ENCODE assay signal across 8 mouse cellular contexts in genomic region chr1:132387943-132388342, GRCm38 (mm10). TPM values are rescaled to one million over a fixed set of nuclear protein-coding genes. Genes with fewer than 3 reads are reported as not detected.
DNase-seq lines count a peak whose midpoint lies in the region; ATAC-seq lines count a peak whose summit lies in the region.

No protein-coding gene starts in this region.

- 0 out of 2 replicates have a peak, but pooled peaks cover 3% of the 10 kb centered on the region for H3K27me3 ChIP-seq in heart, embryonic 10.5 days (ENCODE audit: insufficient read depth, poor library complexity, severe bottlenecking)
- no peaks in the 10 kb centered on the region for H3K27me3 ChIP-seq in heart, embryonic 15.5 days
- no peaks in the 10 kb centered on the region for H3K27me3 ChIP-seq in lung, embryonic 16.5 days (ENCODE audit: control insufficient read depth, insufficient read depth, low read depth, low read length)

- peak overlapping the region; percentile 82 for H3K4me3 ChIP-seq in heart, embryonic 10.5 days
- no peak overlapping the region for H3K4me3 ChIP-seq in heart, embryonic 15.5 days
- no peak overlapping the region for H3K4me3 ChIP-seq in lung, embryonic 16.5 days (ENCODE audit: low read length)

- peak overlapping the region; percentile 87 for H3K4me2 ChIP-seq in heart, embryonic 15.5 days
- H3K4me2 ChIP-seq in lung, embryonic 16.5 days (ENCODE audit: low read depth, low read length), result peak overlapping the region; percentile 94; the same call in 1 of the 2 replicates

- peak; percentile 18; the same call in 1 of the 2 replicates for ATAC-seq in heart, embryonic 15.5 days (replicated peaks; ENCODE audit: insufficient number of reproducible peaks, insufficient read depth, low FRiP score, low read depth)
- 0 out of 2 replicates have a peak, but pooled peaks have one; percentile 19 for ATAC-seq in lung, embryonic 16.5 days (ENCODE audit: low read depth)

- H3K36me3 ChIP-seq in heart, embryonic 10.5 days, result 0 out of 2 replicates have a peak, but pooled peaks cover 3% of the 10 kb centered on the region
- H3K36me3 ChIP-seq in heart, embryonic 15.5 days, result no peaks in the 10 kb centered on the region
- no peaks in the 10 kb centered on the region for H3K36me3 ChIP-seq in lung, embryonic 16.5 days (ENCODE audit: control insufficient read depth, insufficient read depth, low read length)

- no peak for DNase-seq in heart, embryonic 10.5 days (ENCODE audit: low spot score)
- no peak for DNase-seq in heart, postnatal 4 days
- DNase-seq in cerebellum, adult 9-10 months, result peak; percentile 79
- DNase-seq in urinary bladder, adult 2 months (ENCODE audit: low spot score), result no peak
- no peak for DNase-seq in gastrocnemius, adult 18-20 months (ENCODE audit: low spot score)
- DNase-seq in kidney, postnatal 25 days, result no peak

- H3K9ac ChIP-seq in heart, embryonic 15.5 days, result no peak overlapping the region
- peak overlapping the region; percentile 4 for H3K9ac ChIP-seq in lung, embryonic 16.5 days (ENCODE audit: low read length)

- H3K9me3 ChIP-seq in heart, embryonic 10.5 days, result no peaks in the 10 kb centered on the region
- no peaks in the 10 kb centered on the region for H3K9me3 ChIP-seq in heart, embryonic 15.5 days (replicated peaks)
- no peaks in the 10 kb centered on the region for H3K9me3 ChIP-seq in lung, embryonic 16.5 days (ENCODE audit: control insufficient read depth, low read length)

- H3K27ac ChIP-seq in heart, embryonic 10.5 days, result peak overlapping the region; percentile 77
- H3K27ac ChIP-seq in heart, embryonic 15.5 days, result peak overlapping the region; percentile 54
- peak overlapping the region; percentile 18 for H3K27ac ChIP-seq in lung, embryonic 16.5 days (ENCODE audit: low read length)

- WGBS in heart, embryonic 10.5 days, result 22% methylated on average over 4 of the region's 4 CpGs
- WGBS in heart, embryonic 15.5 days, result 16% methylated on average over 4 of the region's 4 CpGs
- WGBS in lung, embryonic 16.5 days, result 8% methylated on average over 4 of the region's 4 CpGs

- H3K4me1 ChIP-seq in heart, embryonic 10.5 days, result peaks cover 69% of the 10 kb centered on the region
- H3K4me1 ChIP-seq in heart, embryonic 15.5 days (replicated peaks), result peaks cover 57% of the 10 kb centered on the region
- peaks cover 39% of the 10 kb centered on the region for H3K4me1 ChIP-seq in lung, embryonic 16.5 days (replicated peaks; ENCODE audit: control insufficient read depth, insufficient read depth, low read length)

RNA-seq across cellular contexts. Expression of gene Tmcc2, which starts 3.1 kb away (rescaled TPM):
- polyA plus RNA-seq in heart, embryonic 10.5 days (2016; fragmentation: Nextera tagmentation; extraction: Ambion mirVana), result 10.1 and 12.6 TPM in 2 replicates
- total RNA-seq in heart, postnatal 4 days (2021), result 10 to 100 TPM; 17.0 to 17.5 TPM
- 12.9 and 18.8 TPM in 2 replicates for polyA plus RNA-seq in heart, embryonic 15.5 days (2015; fragmentation: Nextera tagmentation; extraction: Ambion mirVana)
- 11.0 and 16.3 TPM in 2 replicates for polyA plus RNA-seq in lung, embryonic 16.5 days (2015; fragmentation: Nextera tagmentation; extraction: Ambion mirVana)
- polyA plus RNA-seq in urinary bladder, adult 2 months (2012; rRNA removed), result 7.9 and 9.8 TPM in 2 replicates
- total RNA-seq in gastrocnemius, adult 18-20 months (2021), result 10 to 100 TPM; 36.8 to 41.5 TPM

RNA-seq across cellular contexts. Expression of gene Dstyk, which starts 29.4 kb away (rescaled TPM):
- 10.6 and 10.8 TPM in 2 replicates for polyA plus RNA-seq in heart, embryonic 10.5 days (2016; fragmentation: Nextera tagmentation; extraction: Ambion mirVana)
- total RNA-seq in heart, postnatal 4 days (2021), result 10 to 100 TPM; 16.9 to 17.3 TPM
- 9.2 and 11.1 TPM in 2 replicates for polyA plus RNA-seq in heart, embryonic 15.5 days (2015; fragmentation: Nextera tagmentation; extraction: Ambion mirVana)
- polyA plus RNA-seq in lung, embryonic 16.5 days (2015; fragmentation: Nextera tagmentation; extraction: Ambion mirVana), result 15.5 and 16.6 TPM in 2 replicates
- 20.2 and 20.8 TPM in 2 replicates for polyA plus RNA-seq in urinary bladder, adult 2 months (2012; rRNA removed)
- 1 to 10 TPM; 9.6 to 9.9 TPM for total RNA-seq in gastrocnemius, adult 18-20 months (2021)

Comparison
In these comparisons a context has a peak if more than half of its experiments do, and no peak if none do; other contexts are left out.
1. H3K27ac ChIP-seq: peak in every context shown above with its lines; median percentile 77 in heart, embryonic 10.5 days; 54 in heart, embryonic 15.5 days; 18 in lung, embryonic 16.5 days.